Mouse (Mus musculus) liver, embryonic 14.5 days (tissue): ENCODE data around the gene Sbf1.

ENCODE experiments used
- CTCF ChIP-seq: IDR thresholded peaks from 2 replicates; pipeline ENCODE4 v1.5.1; 2016; ENCODE audit warnings: antibody characterized with exemption, low read depth, control low read depth
- EP300 ChIP-seq: IDR thresholded peaks from 2 replicates; pipeline ENCODE4 v1.6.1; 2016; ENCODE audit warnings: antibody characterized with exemption, low read depth

- TF ChIP-seq CTCF (0 out of 2 replicates have a peak, but pooled peaks have one; percentile 4), EP300 (no peak)
Measured at GRCm38 (mm10) chr15:89341678-89342077, 26.6 kb upstream of the Sbf1 start.
